Mouse (Mus musculus): ENCODE data around the gene Atxn2l. TPM values are rescaled to one million over a fixed set of nuclear protein-coding genes. Genes with fewer than 3 reads are reported as not detected.

Atxn2l gene
- 666 and 681 TPM in 2 replicates for polyA plus RNA-seq (2012; rRNA removed)

- H3K27me3 ChIP-seq (ENCODE audit: control insufficient read depth, insufficient read depth, low read length): no peaks in the 10 kb centered on the region
- peak within 1 kb of the TSS; percentile 82 for H3K4me3 ChIP-seq (ENCODE audit: control insufficient read depth, low read depth, low read length)
- H3K27ac ChIP-seq (ENCODE audit: control insufficient read depth, insufficient read depth, low read depth, low read length): peak within 1 kb of the TSS; percentile 98
- peaks cover 2% of the 10 kb centered on the region; the same call in 1 of the 2 replicates for H3K4me1 ChIP-seq (ENCODE audit: control insufficient read depth, insufficient read depth, low read length)
- peaks cover 12% of the 10 kb centered on the region for H3K36me3 ChIP-seq (ENCODE audit: control insufficient read depth, insufficient read depth, low read length)
- TF ChIP-seq POLR2A (IDR thresholded peaks at IDR 0.05; ENCODE audit: control insufficient read depth, low read depth, low read length) (peak; percentile 87), CTCF (IDR thresholded peaks at IDR 0.05; ENCODE audit: control insufficient read depth, insufficient read depth, insufficient replicate concordance, low read depth, low read length) (no peak)
Observed at GRCm38 (mm10) chr7:126503273-126503878, at the start of gene Atxn2l. TSS of gene Atxn2l (minus strand) at chr7:126503437.

- no peak overlapping the region for H3K27ac ChIP-seq (ENCODE audit: control insufficient read depth, insufficient read depth, low read depth, low read length)
- H3K4me3 ChIP-seq (ENCODE audit: control insufficient read depth, low read depth, low read length): no peak overlapping the region
- no peaks in the 10 kb centered on the region; the same call in none of the 2 replicates for H3K36me3 ChIP-seq (ENCODE audit: control insufficient read depth, insufficient read depth, low read length)
- TF ChIP-seq CTCF (IDR thresholded peaks at IDR 0.05; ENCODE audit: control insufficient read depth, insufficient read depth, insufficient replicate concordance, low read depth, low read length) (no peak), POLR2A (IDR thresholded peaks at IDR 0.05; ENCODE audit: control insufficient read depth, low read depth, low read length) (no peak)
- no peaks in the 10 kb centered on the region for H3K4me1 ChIP-seq (ENCODE audit: control insufficient read depth, insufficient read depth, low read length)
- H3K27me3 ChIP-seq (ENCODE audit: control insufficient read depth, insufficient read depth, low read length): no peaks in the 10 kb centered on the region
Observed at GRCm38 (mm10) chr7:126545631-126546030, 42.4 kb upstream of the Atxn2l start.

- no peaks in the 10 kb centered on the region for H3K27me3 ChIP-seq (ENCODE audit: control insufficient read depth, insufficient read depth, low read length)
- no peak overlapping the region for H3K27ac ChIP-seq (ENCODE audit: control insufficient read depth, insufficient read depth, low read depth, low read length)
- H3K4me1 ChIP-seq (ENCODE audit: control insufficient read depth, insufficient read depth, low read length): 0 out of 2 replicates have a peak, but pooled peaks cover 2% of the 10 kb centered on the region
- no peak overlapping the region for H3K4me3 ChIP-seq (ENCODE audit: control insufficient read depth, low read depth, low read length)
- H3K36me3 ChIP-seq (ENCODE audit: control insufficient read depth, insufficient read depth, low read length): no peaks in the 10 kb centered on the region; the same call in 1 of the 2 replicates
- TF ChIP-seq POLR2A (IDR thresholded peaks at IDR 0.05; ENCODE audit: control insufficient read depth, low read depth, low read length) (no peak), CTCF (IDR thresholded peaks at IDR 0.05; ENCODE audit: control insufficient read depth, insufficient read depth, insufficient replicate concordance, low read depth, low read length) (no peak)
Observed at GRCm38 (mm10) chr7:126541661-126542060, 38.4 kb upstream of the Atxn2l start.

GRCm38 (mm10) chr7:126537820-126538585 lies 34.8 kb upstream of the Atxn2l start:
- peaks cover 10% of the 10 kb centered on the region for H3K4me1 ChIP-seq (ENCODE audit: control insufficient read depth, insufficient read depth, low read length)
- peaks cover 2% of the 10 kb centered on the region; the same call in 1 of the 2 replicates for H3K27me3 ChIP-seq (ENCODE audit: control insufficient read depth, insufficient read depth, low read length)
- TF ChIP-seq CTCF (IDR thresholded peaks at IDR 0.05; ENCODE audit: control insufficient read depth, insufficient read depth, insufficient replicate concordance, low read depth, low read length): no peak
- TF ChIP-seq POLR2A (IDR thresholded peaks at IDR 0.05; ENCODE audit: control insufficient read depth, low read depth, low read length): no peak
- no peak overlapping the region for H3K4me3 ChIP-seq (ENCODE audit: control insufficient read depth, low read depth, low read length)
- no peak overlapping the region for H3K27ac ChIP-seq (ENCODE audit: control insufficient read depth, insufficient read depth, low read depth, low read length)
- no peaks in the 10 kb centered on the region for H3K36me3 ChIP-seq (ENCODE audit: control insufficient read depth, insufficient read depth, low read length)

GRCm38 (mm10) chr7:126536466-126536865 lies 33.2 kb upstream of the Atxn2l start:
- peak overlapping the region; percentile 29 for H3K4me3 ChIP-seq (ENCODE audit: control insufficient read depth, low read depth, low read length)
- H3K36me3 ChIP-seq (ENCODE audit: control insufficient read depth, insufficient read depth, low read length): no peaks in the 10 kb centered on the region
- TF ChIP-seq CTCF (IDR thresholded peaks at IDR 0.05; ENCODE audit: control insufficient read depth, insufficient read depth, insufficient replicate concordance, low read depth, low read length) (no peak), POLR2A (IDR thresholded peaks at IDR 0.05; ENCODE audit: control insufficient read depth, low read depth, low read length) (no peak)
- peaks cover 10% of the 10 kb centered on the region for H3K4me1 ChIP-seq (ENCODE audit: control insufficient read depth, insufficient read depth, low read length)
- peaks cover 2% of the 10 kb centered on the region; the same call in 1 of the 2 replicates for H3K27me3 ChIP-seq (ENCODE audit: control insufficient read depth, insufficient read depth, low read length)
- no peak overlapping the region for H3K27ac ChIP-seq (ENCODE audit: control insufficient read depth, insufficient read depth, low read depth, low read length)

GRCm38 (mm10) chr7:126535766-126536165 lies 32.5 kb upstream of the Atxn2l start:
- H3K27ac ChIP-seq (ENCODE audit: control insufficient read depth, insufficient read depth, low read depth, low read length): no peak overlapping the region
- TF ChIP-seq CTCF (IDR thresholded peaks at IDR 0.05; ENCODE audit: control insufficient read depth, insufficient read depth, insufficient replicate concordance, low read depth, low read length) (no peak), POLR2A (IDR thresholded peaks at IDR 0.05; ENCODE audit: control insufficient read depth, low read depth, low read length) (no peak)

GRCm38 (mm10) chr7:126533434-126533833 lies 30.2 kb upstream of the Atxn2l start:
- Histone ChIP-seq H3K36me3 (ENCODE audit: control insufficient read depth, insufficient read depth, low read length) (no peaks in the 10 kb centered on the region), H3K4me1 (ENCODE audit: control insufficient read depth, insufficient read depth, low read length) (peaks cover 10% of the 10 kb centered on the region), H3K27me3 (ENCODE audit: control insufficient read depth, insufficient read depth, low read length) (peaks cover 2% of the 10 kb centered on the region; the same call in 1 of the 2 replicates), H3K4me3 (ENCODE audit: control insufficient read depth, low read depth, low read length) (no peak overlapping the region), H3K27ac (ENCODE audit: control insufficient read depth, insufficient read depth, low read depth, low read length) (no peak overlapping the region)
- TF ChIP-seq CTCF (IDR thresholded peaks at IDR 0.05; ENCODE audit: control insufficient read depth, insufficient read depth, insufficient replicate concordance, low read depth, low read length): no peak
- no peak for TF ChIP-seq POLR2A (IDR thresholded peaks at IDR 0.05; ENCODE audit: control insufficient read depth, low read depth, low read length)

More at GRCm38 (mm10) chr7:126535766-126536165, 32.5 kb upstream of the Atxn2l start:
- Histone ChIP-seq H3K27me3 (ENCODE audit: control insufficient read depth, insufficient read depth, low read length) (peaks cover 2% of the 10 kb centered on the region; the same call in 1 of the 2 replicates), H3K36me3 (ENCODE audit: control insufficient read depth, insufficient read depth, low read length) (no peaks in the 10 kb centered on the region), H3K4me1 (ENCODE audit: control insufficient read depth, insufficient read depth, low read length) (peaks cover 10% of the 10 kb centered on the region), H3K4me3 (ENCODE audit: control insufficient read depth, low read depth, low read length) (peak overlapping the region; percentile 51)

All from testis, adult 2 months (tissue).